Mouse (Mus musculus) cortical plate, adult 2 months (tissue): Measurements from ENCODE around the gene Gcsh.

Experiments
- CTCF ChIP-seq: fragments of 200-500 bp; IDR thresholded peaks from 2 replicates; pipeline ENCODE4 v1.5.1; 2011; ENCODE audit warnings: mild to moderate bottlenecking, control low read depth, low read length; ENCODE audit not compliant: insufficient read depth; ENCODE audit errors: extremely low read depth
- POLR2A ChIP-seq: fragments of 200-500 bp; IDR thresholded peaks from 2 replicates; pipeline ENCODE4 v1.6.1; 2011; ENCODE audit warnings: mild to moderate bottlenecking, low read length, control low read depth; ENCODE audit not compliant: insufficient read depth; ENCODE audit errors: extremely low read depth

DNA sequence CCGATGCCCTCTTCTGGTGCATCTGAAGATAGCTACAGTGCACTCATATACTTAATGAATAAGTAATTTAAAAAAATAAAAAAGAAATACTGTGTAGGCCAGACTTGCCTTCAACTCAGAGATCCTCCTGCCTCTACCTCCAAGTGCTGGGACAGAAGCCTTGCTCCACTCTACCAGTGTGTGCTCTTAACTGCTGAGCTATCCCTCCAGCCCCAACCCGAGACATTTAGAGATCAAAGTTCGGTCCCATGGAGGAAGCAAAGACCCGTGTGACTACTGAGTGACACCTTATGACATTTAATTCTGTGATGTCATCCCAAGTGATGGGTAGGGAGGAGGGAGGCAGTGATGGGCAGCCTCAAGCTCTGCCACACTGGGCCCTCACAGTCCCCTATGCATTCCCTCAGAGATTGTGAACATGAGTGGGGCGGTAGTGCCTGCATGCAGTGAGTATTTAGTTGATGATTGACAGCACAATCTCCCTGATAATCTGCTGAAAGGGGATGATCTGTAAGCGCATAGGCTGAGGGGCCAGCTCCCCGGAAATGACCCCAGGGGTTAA is 44.1 kb upstream of the Gcsh start:
- no peak for TF ChIP-seq POLR2A
- TF ChIP-seq CTCF, result no peak
